Mouse (Mus musculus) cerebellum, postnatal 36 days (tissue): ENCODE data around the gene Zfp110.
A peak's percentile ranks its signal among the peaks of the same experiment; 100 is the strongest.

Experiments
- DNase-seq, 2 experiments: peaks; one replicate each; pipeline ENCODE4 v3.0.0; 2021 to 2022; ENCODE audit warnings: mixed read lengths in 2 of 2

The Zfp110 gene

GRCm38 (mm10) chr7:12897655-12898410 is 63.3 kb downstream of the Zfp110 start, which contains the start of gene Zscan22:
TSS of gene Zscan22 (plus strand) at chr7:12897815.
- peak; percentile 89 to 92 for DNase-seq
